Mouse (Mus musculus): ENCODE data around the gene Cnot1.

Cnot1 gene

DNA sequence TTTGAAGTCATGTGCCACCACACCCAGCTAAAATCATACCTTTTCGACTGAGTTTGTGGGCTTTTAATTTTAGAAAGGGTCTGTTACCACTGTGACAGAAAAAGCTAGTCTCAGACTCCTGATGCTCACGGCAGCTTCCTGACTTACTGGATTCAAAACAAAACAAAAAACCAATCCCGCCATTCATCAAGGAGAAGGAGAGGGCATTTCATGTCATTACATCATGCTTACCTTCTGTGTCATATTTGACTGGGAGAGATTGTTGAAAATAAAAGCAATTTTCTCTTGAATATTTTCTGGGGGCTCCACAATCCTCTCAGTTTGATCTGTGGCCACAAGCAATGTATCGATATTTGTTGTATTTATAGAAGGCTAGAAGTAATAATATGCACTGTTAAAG lies 59.2 kb downstream of the Cnot1 start:
- no peak for DNase-seq (ENCODE audit: extremely low read depth, low read depth, low spot score)

DNA sequence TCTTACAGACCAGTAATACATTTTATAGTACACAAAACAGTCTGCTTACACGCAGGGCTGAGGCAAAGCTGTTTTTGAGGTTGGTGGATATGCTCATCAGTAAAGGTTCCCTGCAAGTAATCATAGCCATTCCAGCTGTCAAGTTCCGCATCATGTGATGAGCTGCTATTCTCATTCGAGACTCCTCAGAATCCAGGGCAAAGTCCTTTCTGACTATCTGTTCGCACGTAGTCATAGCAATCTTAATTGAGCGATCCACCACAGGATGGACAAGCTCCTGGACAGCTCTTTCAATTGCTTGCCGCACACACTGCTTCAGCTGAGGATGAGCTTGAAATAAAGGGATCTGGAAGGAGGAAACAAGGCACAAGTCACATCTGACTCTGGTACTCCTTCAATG lies 65.5 kb downstream of the Cnot1 start:
- DNase-seq (ENCODE audit: extremely low read depth, low read depth, low spot score): no peak

DNA sequence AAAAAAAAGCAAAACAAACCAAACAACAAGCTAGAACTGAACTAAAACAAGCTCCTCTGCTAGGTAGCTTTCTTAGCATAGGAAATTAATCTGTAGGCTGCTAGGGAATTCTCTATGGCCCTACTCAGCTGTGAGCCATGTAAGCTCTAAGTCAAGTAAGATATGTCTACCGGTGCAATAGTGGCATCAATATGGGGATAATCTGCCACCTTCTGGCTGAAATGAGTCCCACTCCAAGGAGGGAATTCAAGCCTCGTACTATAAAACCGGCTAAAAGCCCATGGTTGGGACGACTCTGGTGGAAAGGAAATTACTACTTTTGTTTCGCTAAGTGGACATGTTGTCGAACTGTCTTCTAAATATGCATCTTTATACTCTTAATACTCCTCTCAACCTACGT lies 68.7 kb downstream of the Cnot1 start:
- DNase-seq (ENCODE audit: extremely low read depth, low read depth, low spot score): no peak

DNA sequence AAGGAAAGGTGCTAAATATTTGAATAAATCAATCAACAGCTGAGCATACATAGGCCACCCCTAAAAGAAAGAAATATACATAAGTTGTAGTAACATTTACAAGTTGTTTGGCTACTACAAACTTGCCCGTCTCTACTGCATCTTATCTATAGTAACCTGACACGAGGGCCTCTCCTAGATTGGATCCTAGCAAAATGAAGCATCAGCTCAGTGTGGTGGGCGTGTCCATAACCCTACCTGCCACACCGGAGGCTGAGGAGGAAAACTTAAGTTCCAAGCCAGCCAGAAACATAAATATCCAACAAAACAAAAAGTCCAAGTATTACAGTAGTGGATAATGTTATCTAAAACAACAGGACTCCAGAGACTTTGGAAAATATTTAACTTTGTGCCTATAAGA lies 79.6 kb downstream of the Cnot1 start:
- no peak for DNase-seq (ENCODE audit: extremely low read depth, low read depth, low spot score)

DNA sequence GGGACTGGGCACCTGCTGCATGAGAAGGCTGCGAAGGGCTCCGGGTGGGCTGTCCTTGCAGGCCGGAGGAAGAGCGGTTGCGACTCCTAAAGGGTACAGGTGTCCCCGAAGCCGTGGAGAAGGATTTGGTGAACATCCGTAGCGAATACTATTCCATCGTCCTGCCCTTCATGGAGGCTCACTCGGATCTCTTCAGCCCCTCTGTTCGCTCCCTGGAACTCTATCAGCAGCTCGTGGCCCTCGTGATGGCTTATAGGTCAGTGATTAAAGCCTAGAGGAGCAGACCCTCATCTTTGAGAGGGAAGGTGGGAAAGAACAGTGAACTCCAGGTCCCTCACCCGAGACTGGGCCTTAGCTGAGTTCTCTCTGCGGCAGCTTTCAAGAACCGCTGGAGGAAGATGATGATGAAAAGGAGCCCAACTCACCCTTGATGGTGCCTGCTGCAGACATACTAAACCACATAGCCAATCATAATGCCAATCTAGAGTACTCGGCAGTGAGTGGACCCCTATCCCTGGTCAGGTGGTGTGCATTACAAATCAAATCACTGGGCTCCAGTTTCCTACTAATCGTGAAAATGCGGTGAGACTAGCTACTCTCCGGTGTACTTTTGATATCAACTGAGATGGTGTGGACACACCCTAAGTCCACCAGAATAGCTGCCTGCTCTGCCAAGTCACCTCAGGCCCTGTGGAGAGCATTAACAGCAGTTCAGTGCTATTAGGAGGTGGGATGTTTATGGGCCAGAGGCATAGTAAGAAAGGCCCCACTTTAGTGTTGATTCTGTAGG lies 90.5 kb downstream of the Cnot1 start:
- DNase-seq (ENCODE audit: extremely low read depth, low read depth, low spot score): no peak

DNA sequence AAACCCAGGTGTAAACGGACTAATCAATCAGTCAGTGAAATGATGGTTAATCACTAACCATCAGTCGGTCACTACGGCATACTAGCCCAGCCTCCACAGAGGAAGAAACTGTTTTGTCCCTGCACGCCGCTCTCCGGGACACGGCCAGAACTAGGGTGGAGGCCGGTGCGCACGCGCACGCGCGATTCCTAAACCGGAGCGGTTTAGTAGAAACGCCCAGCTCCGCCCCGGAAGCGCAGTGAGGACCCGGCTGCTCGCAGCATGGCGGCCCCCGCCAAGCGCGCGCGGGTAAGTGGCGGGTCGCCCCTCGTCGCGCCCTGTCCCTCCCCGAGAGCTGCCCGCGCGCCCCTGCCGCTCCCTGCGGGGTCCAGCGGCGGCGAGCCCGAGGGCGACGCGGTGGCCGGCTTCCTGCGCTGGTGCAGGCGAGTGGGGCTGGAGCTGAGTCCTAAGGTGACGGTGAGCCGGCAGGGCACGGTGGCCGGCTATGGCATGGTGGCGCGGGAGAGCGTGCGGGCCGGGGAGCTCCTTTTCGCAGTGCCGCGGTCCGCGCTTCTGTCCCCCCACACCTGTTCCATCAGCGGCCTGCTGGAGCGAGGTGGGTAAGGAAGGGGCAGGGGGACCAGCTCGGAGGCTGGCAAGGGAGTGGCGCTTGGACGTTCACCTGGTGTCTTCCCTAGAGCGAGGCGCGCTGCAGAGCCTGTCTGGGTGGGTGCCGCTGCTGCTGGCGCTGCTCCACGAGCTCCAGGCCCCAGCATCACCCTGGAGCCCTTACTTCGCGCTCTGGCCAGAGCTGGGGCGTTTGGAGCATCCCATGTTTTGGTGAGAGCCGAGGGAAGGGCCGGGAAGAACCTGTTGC lies 91.4 kb downstream of the Cnot1 start, which contains the start of gene Setd6:
Gene Setd6, plus strand, starts transcription at position 206 of the 856 bp plus-strand sequence.
- DNase-seq (ENCODE audit: extremely low read depth, low read depth, low spot score): peak; percentile 13

DNA sequence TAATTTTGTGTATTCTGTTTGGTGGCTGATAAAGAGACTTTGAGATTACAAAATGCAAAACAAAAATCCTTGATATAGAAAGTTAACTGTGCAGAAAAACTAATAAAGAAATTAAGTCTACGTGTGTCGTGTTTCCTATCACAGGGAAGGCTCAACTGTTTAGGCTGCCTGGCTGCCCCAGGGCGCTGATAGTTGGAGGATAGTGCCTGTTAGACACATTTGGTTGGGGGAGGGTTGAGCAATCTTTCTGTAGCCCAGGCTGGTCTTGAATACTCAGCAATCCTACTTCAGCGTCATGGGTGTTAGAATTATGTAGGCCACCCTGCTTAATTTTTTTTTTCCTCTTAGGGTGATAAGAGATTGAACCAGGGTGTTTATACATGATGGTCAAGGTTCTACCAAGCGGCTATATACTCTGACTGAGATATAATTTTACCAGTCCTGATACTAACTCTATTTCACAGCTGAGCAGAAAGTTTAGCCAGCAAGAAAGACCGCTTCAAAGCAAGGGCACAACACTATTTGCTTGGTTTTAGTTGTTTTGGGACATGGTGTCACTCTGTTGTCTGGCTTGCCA lies 92.3 kb downstream of the Cnot1 start:
- DNase-seq (ENCODE audit: extremely low read depth, low read depth, low spot score): no peak

DNA sequence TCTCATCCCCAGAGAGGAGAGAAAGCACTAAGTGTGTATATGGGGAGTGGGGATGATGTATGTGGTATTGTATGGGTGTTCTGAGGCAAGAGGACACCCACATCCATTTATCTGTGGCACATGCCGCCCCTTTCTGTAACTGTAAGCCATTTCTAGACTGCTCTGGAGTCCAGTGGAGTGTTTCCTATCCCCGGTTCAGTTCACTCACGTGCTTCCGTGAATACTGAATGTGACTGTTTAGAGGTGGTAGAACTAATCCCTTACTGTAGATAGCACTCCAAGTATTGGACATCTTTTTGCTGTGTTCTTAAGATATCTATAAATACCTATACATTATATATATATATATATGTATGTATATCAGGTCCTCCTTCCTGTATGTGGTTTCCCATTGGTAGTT lies 92.9 kb downstream of the Cnot1 start:
- no peak for DNase-seq (ENCODE audit: extremely low read depth, low read depth, low spot score)

DNA sequence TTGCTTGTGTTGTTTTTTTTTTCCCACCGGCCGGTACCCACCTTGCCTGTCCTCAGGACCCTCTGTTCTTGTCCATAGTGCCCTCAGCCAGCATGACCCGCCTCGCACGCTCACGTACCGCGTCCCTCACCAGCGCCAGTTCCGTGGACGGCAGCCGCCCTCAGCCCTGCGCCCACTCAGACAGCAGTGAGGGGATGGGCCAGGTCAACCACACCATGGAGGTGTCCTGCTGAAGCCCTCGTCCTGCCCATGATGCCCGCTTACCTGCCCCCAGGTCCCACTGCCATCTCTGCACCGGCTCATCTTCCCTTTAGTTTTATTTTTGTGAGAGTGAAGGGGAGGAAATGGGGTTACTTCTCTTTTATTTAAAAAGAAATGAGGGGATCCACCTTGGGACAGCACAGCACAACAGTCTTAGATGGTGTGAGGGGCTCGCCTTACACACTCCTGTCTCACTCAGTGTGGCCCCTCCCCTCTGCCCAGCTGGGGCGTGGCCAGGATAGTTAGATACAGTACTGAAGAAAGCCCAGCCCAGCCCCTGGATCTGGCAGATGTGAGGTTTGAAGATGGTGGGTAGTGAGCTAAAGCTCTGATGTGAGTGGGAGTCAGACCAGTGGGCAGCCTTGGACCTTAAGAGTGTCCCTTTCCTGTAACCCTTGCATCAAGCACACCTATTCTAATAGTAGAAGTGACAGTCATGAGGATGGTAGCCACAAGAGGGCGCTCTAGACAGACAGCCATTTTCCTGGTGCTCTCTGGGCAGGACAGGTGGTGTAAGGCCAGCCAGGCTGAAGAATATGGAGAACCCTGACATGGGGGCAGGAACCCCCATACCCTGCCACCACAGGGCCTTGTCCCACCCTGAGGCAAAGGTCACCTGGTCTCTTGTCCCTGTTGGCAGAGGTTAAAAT lies 93.9 kb downstream of the Cnot1 start:
- no peak for DNase-seq (ENCODE audit: extremely low read depth, low read depth, low spot score)

DNA sequence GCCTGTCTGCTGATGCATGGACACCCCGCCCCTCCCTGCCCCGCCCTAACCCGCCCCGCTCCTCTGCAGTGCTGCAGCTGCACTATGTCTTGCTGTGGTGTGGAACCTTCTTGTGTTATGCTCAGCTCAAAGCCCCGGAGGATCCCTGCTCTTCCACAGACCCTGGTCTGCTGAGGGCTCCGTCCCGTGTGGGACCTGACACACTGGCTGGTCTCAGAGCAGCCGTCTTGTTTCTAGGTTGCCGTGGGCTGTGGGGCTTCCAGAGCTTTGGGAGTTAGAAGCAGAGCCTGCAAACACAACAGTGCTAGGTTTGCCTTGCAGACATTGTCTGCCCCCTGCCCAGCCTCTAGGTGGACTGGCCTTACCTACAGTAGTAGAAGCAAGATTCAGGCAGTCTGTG lies 94.9 kb downstream of the Cnot1 start:
- no peak for DNase-seq (ENCODE audit: extremely low read depth, low read depth, low spot score)

DNA sequence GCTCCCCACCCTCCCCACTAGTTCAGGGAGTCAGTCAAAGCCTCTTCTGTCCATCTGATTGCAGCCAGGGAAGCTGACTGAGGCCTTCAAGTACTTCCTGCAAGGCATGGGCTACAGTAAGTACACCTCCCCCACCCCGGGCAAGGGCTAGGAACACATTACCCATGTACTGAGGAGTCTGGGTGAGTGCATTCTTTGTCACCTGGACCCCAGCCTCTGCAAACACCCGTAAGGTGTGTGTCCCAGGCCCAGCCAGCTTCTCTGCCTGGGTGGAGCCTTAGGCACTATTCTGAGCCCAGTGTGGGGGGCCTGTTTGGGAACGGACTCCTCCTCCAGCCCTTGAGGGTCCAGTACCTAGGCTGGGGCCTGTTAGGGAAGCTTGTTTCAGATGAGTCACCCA lies 96.2 kb downstream of the Cnot1 start:
- DNase-seq (ENCODE audit: extremely low read depth, low read depth, low spot score): no peak

DNA sequence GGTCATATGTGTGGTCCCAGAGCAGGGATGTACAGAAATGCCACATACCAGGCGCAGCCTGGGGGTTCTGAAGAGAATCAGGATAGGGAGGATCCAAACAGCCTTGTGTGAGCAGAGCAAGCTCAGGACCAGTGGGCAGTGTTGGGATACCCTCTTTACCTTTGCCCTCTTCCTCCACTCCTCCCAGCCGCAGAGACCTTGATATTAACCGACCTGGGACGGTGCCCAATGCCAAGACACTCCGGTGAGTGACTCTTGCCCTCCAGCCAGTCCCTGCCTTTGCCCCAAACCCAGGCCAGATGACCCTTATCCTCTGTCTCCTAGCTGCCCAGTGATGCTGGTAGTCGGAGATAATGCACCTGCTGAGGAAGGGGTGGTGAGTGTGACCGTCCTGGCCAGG lies 97.7 kb downstream of the Cnot1 start:
- no peak for DNase-seq (ENCODE audit: extremely low read depth, low read depth, low spot score)

DNA sequence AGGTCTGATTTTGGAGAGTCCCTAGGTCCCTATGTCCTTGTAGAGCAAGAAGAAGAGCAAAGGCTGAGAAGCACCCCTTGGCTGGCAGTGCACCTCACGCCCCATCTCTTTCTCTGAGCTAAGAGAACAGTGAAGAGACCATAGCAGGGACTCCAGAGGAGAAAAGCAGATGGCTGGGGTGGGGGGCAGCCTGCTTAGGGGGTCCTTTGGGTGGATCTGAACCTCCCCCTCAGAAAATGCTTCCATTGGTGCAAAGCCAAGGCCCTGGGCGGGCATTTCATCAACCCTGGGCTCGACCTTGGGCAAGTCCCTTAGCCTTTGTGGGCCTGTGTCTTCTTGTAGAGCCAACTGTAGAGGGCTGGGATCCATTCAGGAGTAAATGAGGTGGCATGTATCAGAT lies 102.7 kb downstream of the Cnot1 start:
- no peak for DNase-seq (ENCODE audit: extremely low read depth, low read depth, low spot score)

DNA sequence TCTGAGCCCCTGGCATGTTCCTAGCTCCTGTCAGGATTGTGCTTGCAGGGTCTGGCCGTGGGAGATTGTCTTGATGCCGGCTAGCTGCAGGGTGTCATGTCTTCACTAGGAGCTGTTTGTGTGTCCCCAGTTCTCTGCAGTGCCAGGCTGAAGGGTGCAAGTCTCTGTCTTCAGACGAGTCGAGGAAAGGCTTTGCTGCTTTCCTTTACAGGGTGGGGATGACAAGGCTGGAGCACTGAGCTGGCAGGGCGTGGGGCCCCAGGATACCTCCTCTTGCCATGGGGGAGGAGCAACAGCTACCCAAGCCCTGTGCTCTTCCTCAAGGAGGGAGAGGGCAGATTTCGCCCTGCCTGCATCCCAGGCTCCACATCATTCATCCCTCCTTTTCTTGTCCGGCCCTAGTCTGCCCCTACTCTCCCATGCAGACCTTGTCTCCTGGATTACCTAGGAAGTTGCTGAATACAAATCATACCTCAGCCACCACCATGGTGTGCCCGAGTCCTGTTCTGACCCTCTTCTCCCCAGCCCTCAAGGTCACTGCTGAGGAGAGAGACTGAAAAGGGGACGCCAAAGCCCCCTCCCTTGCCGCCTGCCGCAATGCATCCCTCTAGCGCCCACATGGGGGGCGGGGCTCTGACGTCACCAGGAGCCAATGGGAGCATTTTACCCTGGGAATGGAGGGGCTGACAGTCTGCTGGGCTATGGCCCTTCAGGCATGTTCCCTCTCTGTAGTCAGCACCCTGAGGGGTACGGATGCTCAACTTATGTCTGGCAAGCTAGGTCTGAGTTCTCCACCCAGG lies 103.6 kb downstream of the Cnot1 start:
- DNase-seq (ENCODE audit: extremely low read depth, low read depth, low spot score): no peak

DNA sequence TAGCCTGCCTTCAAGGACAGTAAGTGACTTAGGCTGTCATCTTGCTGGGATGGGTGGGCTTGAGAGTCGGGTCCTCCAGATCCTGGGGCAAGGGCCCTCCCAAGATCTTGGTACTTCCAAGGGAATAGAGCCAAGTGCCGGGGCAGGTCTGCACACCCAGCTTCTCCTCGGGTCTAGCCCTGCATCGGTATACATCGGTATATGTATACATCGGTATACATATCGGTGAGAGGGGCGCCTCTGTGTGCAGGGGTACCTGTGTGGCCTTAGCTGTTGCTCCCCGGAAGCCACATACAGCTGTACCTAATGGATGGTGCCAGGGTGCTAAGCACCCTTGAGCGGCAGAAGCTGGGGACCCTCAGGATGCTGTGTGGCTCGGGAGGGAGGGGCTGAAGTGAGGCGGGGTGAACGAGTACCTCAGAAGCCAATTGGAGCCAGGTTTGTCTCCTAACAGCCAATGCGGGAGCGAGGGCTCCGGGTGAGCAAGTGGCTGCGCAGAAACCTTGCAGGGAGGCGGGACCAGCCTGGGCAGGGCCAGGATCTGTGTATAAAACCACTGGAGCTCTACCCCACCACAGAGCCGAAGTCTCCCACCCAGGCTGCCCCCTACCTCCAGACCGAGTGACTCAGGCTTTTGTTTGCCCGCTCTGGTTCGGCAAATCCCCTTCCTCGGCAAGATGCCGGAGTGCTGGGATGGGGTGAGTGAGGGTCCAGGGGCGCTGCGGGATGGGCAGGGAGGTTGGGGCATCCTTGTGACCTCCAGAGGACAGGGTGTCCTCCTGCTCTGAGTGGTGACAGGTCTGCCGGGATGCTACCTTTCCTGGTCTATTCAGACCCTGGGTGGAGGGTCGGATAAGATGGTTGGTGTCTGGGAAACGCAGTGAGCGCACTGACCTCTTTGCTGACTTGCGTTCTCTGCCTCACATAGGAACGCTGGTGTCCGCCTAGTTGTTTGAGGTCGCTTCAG lies 104.5 kb downstream of the Cnot1 start:
- DNase-seq (ENCODE audit: extremely low read depth, low read depth, low spot score): no peak

DNA sequence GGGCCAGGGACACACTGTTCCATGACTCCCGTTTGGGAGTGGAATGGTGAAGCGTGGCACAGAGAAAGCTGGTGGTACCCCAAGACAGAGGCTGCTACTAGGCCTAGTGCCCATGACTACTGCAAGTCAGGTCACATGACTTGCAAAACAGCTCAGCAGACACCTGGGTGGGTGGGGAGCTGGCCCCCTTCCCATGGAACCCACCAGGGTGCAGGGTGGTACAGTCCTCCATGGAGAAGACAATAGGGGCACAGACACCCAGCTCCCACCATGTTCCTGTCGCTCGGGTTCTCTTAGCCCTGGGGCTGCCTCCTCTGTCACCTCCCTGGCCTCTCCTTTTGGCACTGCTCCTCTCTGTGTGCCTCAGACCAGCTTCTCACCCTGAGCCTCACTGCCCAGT lies 105.5 kb downstream of the Cnot1 start:
- DNase-seq (ENCODE audit: extremely low read depth, low read depth, low spot score): no peak

DNA sequence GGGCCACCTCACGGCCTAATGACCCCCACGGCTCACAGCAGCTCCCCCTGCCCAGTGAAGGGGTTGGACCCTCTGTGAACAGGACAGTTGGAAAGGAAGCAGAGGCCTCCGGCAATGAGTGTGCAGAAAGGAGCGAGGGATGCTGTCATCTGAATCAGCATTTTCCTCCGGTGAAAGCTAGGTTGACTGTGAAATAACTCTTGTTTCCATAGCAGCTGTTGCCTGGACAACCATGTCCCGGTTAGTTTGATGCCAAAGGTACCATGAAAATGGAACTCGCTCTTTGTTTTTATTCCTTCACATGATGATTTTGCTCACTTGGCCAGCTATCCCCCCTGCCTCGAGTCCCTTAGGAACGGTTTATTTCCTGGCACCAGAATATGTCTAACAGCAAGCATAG lies 107.0 kb downstream of the Cnot1 start:
- no peak for DNase-seq (ENCODE audit: extremely low read depth, low read depth, low spot score)

DNA sequence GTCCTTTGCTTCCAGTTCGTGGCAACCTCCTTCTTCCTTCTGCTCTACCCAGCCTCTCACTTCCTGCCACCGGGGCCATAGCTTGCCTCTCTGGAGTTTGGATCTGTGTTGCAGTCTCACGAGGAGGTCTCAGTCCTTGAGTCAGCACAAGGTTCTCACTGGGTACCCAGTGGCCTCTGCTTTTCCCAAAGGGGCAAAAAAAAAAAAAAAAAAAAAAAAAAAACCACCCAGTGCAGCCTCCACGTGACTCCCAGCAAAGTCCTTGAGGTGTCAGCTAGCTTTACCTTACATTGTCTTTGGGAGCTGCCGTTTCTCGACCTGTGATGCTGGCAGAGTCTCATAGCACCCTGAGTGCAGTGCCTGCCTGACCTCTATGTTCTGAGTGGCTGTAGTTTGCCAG lies 109.1 kb downstream of the Cnot1 start:
- no peak for DNase-seq (ENCODE audit: extremely low read depth, low read depth, low spot score)

DNA sequence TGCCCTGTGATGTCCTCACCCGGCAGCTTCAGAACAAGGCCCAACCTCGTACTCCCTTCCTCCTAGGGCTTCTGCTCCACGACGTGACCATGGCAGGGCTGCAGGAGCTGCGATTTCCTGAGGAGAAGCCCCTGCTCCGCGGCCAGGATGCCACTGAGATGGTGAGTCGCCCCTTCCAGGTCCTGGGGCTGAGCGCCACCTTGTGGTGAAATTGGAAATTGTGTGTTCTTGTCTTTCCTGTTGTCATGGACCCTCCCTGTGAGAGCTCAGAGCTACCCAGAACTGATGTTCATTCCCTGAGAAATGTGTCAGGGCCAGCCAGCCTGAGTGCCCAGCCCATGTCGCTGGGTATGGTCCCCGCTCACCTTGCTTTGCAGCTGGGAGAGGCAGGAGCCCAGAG lies 110.1 kb downstream of the Cnot1 start:
- DNase-seq (ENCODE audit: extremely low read depth, low read depth, low spot score): no peak

Measured in fat pad, adult 2 months (tissue).